Mouse (Mus musculus) CH12.LX (cell line): Measurements from ENCODE around the gene Gm13539. TPM values are rescaled to one million over a fixed set of nuclear protein-coding genes. Genes with fewer than 3 reads are reported as not detected.

Experiments
- DNase-seq: peaks from one replicate; pipeline ENCODE4 v3.0.0-alpha.2; 2013; ENCODE audit errors: extremely low read depth
- H3K27ac ChIP-seq: 2 replicates; pipeline ENCODE4 v1.5.1; 2012; ENCODE audit warnings: low read depth, mild to moderate bottlenecking, control low read depth, moderate library complexity; ENCODE audit not compliant: insufficient read depth
- H3K27me3 ChIP-seq: replicated peaks from 2 replicates; pipeline ENCODE3; 2012; ENCODE audit warnings: inconsistent platforms
- H3K36me3 ChIP-seq, 2 experiments: replicated peaks in 1 of 2; 2 replicates each; pipeline versions ENCODE3 to v1.6.1; 2012; ENCODE audit warnings: inconsistent platforms in 1 of 2, low read length in 1 of 2, mild to moderate bottlenecking in 1 of 2, mixed read lengths in 1 of 2, moderate library complexity in 1 of 2; ENCODE audit not compliant: control insufficient read depth in 1 of 2, insufficient read depth in 1 of 2
- H3K4me1 ChIP-seq, 2 experiments: 2 replicates each; pipeline ENCODE4 v1.6.1; 2012; ENCODE audit warnings: inconsistent platforms in 1 of 2, moderate library complexity in 1 of 2; ENCODE audit not compliant: insufficient read depth in 2 of 2, control insufficient read depth in 1 of 2
- H3K4me2 ChIP-seq: 2 replicates; pipeline ENCODE4 v1.6.1; 2012; ENCODE audit warnings: low read depth, mild to moderate bottlenecking, control low read depth; ENCODE audit not compliant: poor library complexity, insufficient read depth, severe bottlenecking
- H3K4me3 ChIP-seq, 3 experiments: fragments of 150-350 bp in 1 of 3; sonication (generic) in 1 of 3; replicated peaks in 1 of 3; 2 replicates each; pipeline versions ENCODE3 to v1.5.1; 2011 to 2012; ENCODE audit warnings: low read depth in 2 of 3, low read length in 2 of 3, mild to moderate bottlenecking in 2 of 3, moderate library complexity in 2 of 3, control low read depth in 1 of 3, improper control_type of control experiment in 1 of 3, inconsistent platforms in 1 of 3, mixed read lengths in 1 of 3; ENCODE audit not compliant: poor library complexity in 1 of 3
- H3K79me2 ChIP-seq: replicated peaks from 2 replicates; pipeline ENCODE4 v1.6.1; 2012; ENCODE audit warnings: mild to moderate bottlenecking, moderate library complexity; ENCODE audit not compliant: control insufficient read depth, poor library complexity, insufficient read depth, severe bottlenecking; ENCODE audit errors: extremely low read depth
- H3K9ac ChIP-seq: 2 replicates; pipeline ENCODE4 v1.6.1; 2012; ENCODE audit warnings: low read depth, mild to moderate bottlenecking, control low read depth, moderate library complexity; ENCODE audit not compliant: insufficient read depth
- H3K9me3 ChIP-seq: replicated peaks from 2 replicates; pipeline ENCODE3; 2012; ENCODE audit warnings: low read length, inconsistent platforms, mixed read lengths
- CTCF ChIP-seq, 2 experiments: IDR thresholded peaks in 1 of 2; conservative IDR thresholded peaks in 1 of 2; 2 replicates each; pipeline ENCODE4 v1.5.1; 2011 to 2012; ENCODE audit warnings: low read depth in 2 of 2, low read length in 2 of 2, improper control_type of control experiment in 1 of 2, inconsistent platforms in 1 of 2, mild to moderate bottlenecking in 1 of 2, moderate library complexity in 1 of 2
- E2F4 ChIP-seq: IDR thresholded peaks from 2 replicates; pipeline ENCODE4 v1.6.1; 2011; ENCODE audit warnings: low read depth, low read length, improper control_type of control experiment; ENCODE audit not compliant: insufficient replicate concordance
- EP300 ChIP-seq: IDR thresholded peaks from 2 replicates; pipeline ENCODE4 v1.6.1; 2011; ENCODE audit warnings: low read length, improper control_type of control experiment
- JUN ChIP-seq: IDR thresholded peaks from 2 replicates; pipeline ENCODE4 v1.6.1; 2011; ENCODE audit warnings: low read depth, mild to moderate bottlenecking, low read length, improper control_type of control experiment, moderate library complexity; ENCODE audit not compliant: insufficient read depth
- POLR2AphosphoS2 ChIP-seq: IDR thresholded peaks from 2 replicates; pipeline ENCODE4 v1.6.1; 2011; ENCODE audit warnings: low read depth, low read length, improper control_type of control experiment
- ZNF384 ChIP-seq: IDR thresholded peaks from 2 replicates; pipeline ENCODE4 v1.6.1; 2012; ENCODE audit warnings: low read depth, low read length, improper control_type of control experiment, inconsistent platforms
- dilution Hi-C: fragments of 300-500 bp; cut with MboI; formaldehyde crosslinking; loops from 2 replicates; pipeline ENCODE4 v1.14.3; 2020; ENCODE audit warnings: low sequenced_read_pairs; ENCODE audit not compliant: extremely low pct_unique_long_range_greater_than_20kb, extremely low pct_ligation_motif_present
- in situ Hi-C: fragments of 300-500 bp; cut with MboI; formaldehyde crosslinking; loops from 3 replicates; pipeline ENCODE4 v1.14.3; 2019; ENCODE audit warnings: low sequenced_read_pairs, low pct_ligation_motif_present, low pct_unique_long_range_greater_than_20kb, mixed read lengths
- polyA plus RNA-seq: library from polyadenylated mRNA; unstranded; fragments of >175 nt; gene quantifications from 2 replicates; pipeline ENCODE4 v1.2.1, GENCODE M21; 2012; ENCODE audit warnings: low read depth; ENCODE audit not compliant: insufficient read length
- total RNA-seq, 2 experiments: library from RNA; depleted of rRNA; stranded (reverse); fragments of 300-350 nt in 1 of 2; fragments of >200 nt in 1 of 2; gene quantifications; 2 replicates each; pipeline ENCODE4 v1.2.3; 2012 to 2014

Gene Gm13539
- total and polyA plus RNA-seq, 3 experiments = not detected

DNA sequence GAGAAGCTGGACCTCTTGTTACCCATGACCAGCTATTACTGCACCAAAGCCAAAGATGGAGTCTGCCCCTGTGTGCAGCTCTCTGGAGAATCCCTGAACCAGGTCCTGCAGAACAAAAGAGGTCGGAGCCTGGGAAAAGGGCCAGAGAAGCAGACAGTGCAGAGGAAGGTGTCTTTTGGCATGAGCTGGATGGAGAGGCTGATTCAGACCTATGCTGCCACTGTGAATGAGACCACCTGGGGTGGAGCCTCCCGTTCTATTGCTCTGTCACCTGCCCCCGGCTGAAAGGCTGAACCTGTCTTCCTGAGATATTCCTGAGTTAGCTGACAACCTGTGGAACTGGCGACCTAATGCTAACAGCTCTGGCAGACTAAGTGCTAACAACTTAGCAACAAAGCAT, 1.1 kb upstream of the Gm13539 start:
- no peak for TF ChIP-seq CTCF (conservative IDR thresholded peaks at IDR 0.05 in 1 of 2, IDR thresholded peaks at IDR 0.05 in 1 of 2; ENCODE audit: low read depth in 2 of 2, low read length in 2 of 2)
- TF ChIP-seq EP300 = no peak
- Histone ChIP-seq H3K4me2 (no peak overlapping the region), H3K79me2 (no peaks in the 10 kb centered on the region), H3K36me3 (no peaks in the 10 kb centered on the region), H3K27ac (no peak overlapping the region), H3K27me3 (peaks cover 53% of the 10 kb centered on the region), H3K4me3 (no peak overlapping the region), H3K4me1 (no peaks in the 10 kb centered on the region), H3K9me3 (no peaks in the 10 kb centered on the region), H3K9ac (no peak overlapping the region)
- in situ Hi-C loops = no loop called here
- dilution Hi-C loops = no loop called here
- DNase-seq = no peak

GRCm38 (mm10) chr2:25785573-25786322, 3.7 kb downstream of the Gm13539 start:
- H3K4me3 ChIP-seq = no peak overlapping the region
- H3K27me3 ChIP-seq = peaks cover 58% of the 10 kb centered on the region
- no peak overlapping the region for H3K9ac ChIP-seq
- H3K4me2 ChIP-seq = no peak overlapping the region
- H3K27ac ChIP-seq = no peak overlapping the region
- H3K4me1 ChIP-seq = no peaks in the 10 kb centered on the region
- H3K9me3 ChIP-seq = no peaks in the 10 kb centered on the region
- dilution Hi-C loops = no loop called here
- no peak for DNase-seq
- TF ChIP-seq POLR2AphosphoS2 (no peak), ZNF384 (no peak)
- no peaks in the 10 kb centered on the region for H3K79me2 ChIP-seq
- no peaks in the 10 kb centered on the region for H3K36me3 ChIP-seq
- in situ Hi-C loops = no loop called here

- in situ Hi-C loops = no loop called here
- TF ChIP-seq JUN (no peak), CTCF (conservative IDR thresholded peaks at IDR 0.05 in 1 of 2, IDR thresholded peaks at IDR 0.05 in 1 of 2; ENCODE audit: low read depth in 2 of 2, low read length in 2 of 2) (no peak), POLR2AphosphoS2 (no peak), E2F4 (no peak)
- TF ChIP-seq, all 38 proteins: peak for 0
These were observed 7.0 kb downstream of the Gm13539 start for GRCm38 (mm10) chr2:25789092-25789491.

More at GRCm38 (mm10) chr2:25789092-25789491, 7.0 kb downstream of the Gm13539 start:
- Histone ChIP-seq H3K27me3 (peaks cover 48% of the 10 kb centered on the region), H3K4me2 (no peak overlapping the region), H3K9ac (no peak overlapping the region), H3K79me2 (no peaks in the 10 kb centered on the region), H3K4me1 (no peaks in the 10 kb centered on the region), H3K9me3 (no peaks in the 10 kb centered on the region), H3K27ac (no peak overlapping the region), H3K36me3 (no peaks in the 10 kb centered on the region), H3K4me3 (no peak overlapping the region)
- dilution Hi-C loops = no loop called here
- DNase-seq = no peak
